In genomic region chr16:30503958-30504357, GRCm38 (mm10) we compare ENCODE assay signal across 8 mouse cellular contexts. TPM values are rescaled to one million over a fixed set of nuclear protein-coding genes. Genes with fewer than 3 reads are reported as not detected.
A peak's percentile ranks its signal among the peaks of the same experiment; 100 is the strongest.
DNase-seq lines count a peak whose midpoint lies in the region; ATAC-seq and TF ChIP-seq lines count a peak whose summit lies in the region.

No protein-coding gene starts in this region.

- peak; percentile 76; the same call in 1 of the 2 replicates for ATAC-seq in frontal cortex, adult (ENCODE audit: low TSS enrichment)
- peak; percentile 89 for ATAC-seq in megakaryocyte progenitor cell, adult 5-6 weeks (replicated peaks; ENCODE audit: poor library complexity)

- peak; percentile 91 for TF ChIP-seq CTCF in bone marrow macrophage, adult 2 months (IDR thresholded peaks at IDR 0.05; ENCODE audit: low read depth, low read length)

- no peak overlapping the region for H3K27ac ChIP-seq in bone marrow macrophage, adult 2 months (ENCODE audit: insufficient read depth, low read depth, low read length)

- peaks cover 5% of the 10 kb centered on the region for H3K4me1 ChIP-seq in bone marrow macrophage, adult 2 months (ENCODE audit: control insufficient read depth, insufficient read depth, low read length)

- no peak overlapping the region for H3K4me3 ChIP-seq in bone marrow macrophage, adult 2 months (ENCODE audit: insufficient read depth, low read length)

- no peak for TF ChIP-seq POLR2A in bone marrow macrophage, adult 2 months (IDR thresholded peaks at IDR 0.05; ENCODE audit: borderline replicate concordance, low read depth, low read length)

- no peak for DNase-seq in frontal cortex, postnatal 36 days (ENCODE audit: low spot score in 2 of 2)
- DNase-seq in B cell, adult 2 months, result peak; percentile 50 to 52
- peak; percentile 55 for DNase-seq in gastrocnemius, postnatal 25 days
- DNase-seq in kidney, postnatal 10 days, result peak; percentile 76
- DNase-seq in thymus, postnatal 14 days, result peak; percentile 43

RNA-seq across cellular contexts. Expression of gene Tmem44, which starts 46.7 kb away (rescaled TPM):
- polyA plus RNA-seq in bone marrow macrophage, adult 2 months (2012; ENCODE audit: insufficient read depth, insufficient read length, missing spikeins), result not detected in 2 replicates
- 1 to 10 TPM; 2.3 to 2.5 TPM for total RNA-seq in gastrocnemius, postnatal 25 days (2021)
- 0.27 TPM in 1 of 2 replicates, not detected in the other for total RNA-seq in megakaryocyte progenitor cell, adult 5-6 weeks (2015)
- 0.12 and 0.51 TPM in 2 replicates for total RNA-seq in megakaryocyte progenitor cell, adult 5-6 weeks (2017)

Comparison
In these comparisons a context has a peak if more than half of its experiments do, and no peak if none do; other contexts are left out.
1. DNase-seq: peak in B cell, adult 2 months (2 of 2), gastrocnemius, postnatal 25 days (single experiment), kidney, postnatal 10 days (single experiment) and thymus, postnatal 14 days (single experiment); none in frontal cortex, postnatal 36 days (0 of 2).